Mouse (Mus musculus): ENCODE results near the gene Habp2. TPM values are rescaled to one million over a fixed set of nuclear protein-coding genes. Genes with fewer than 3 reads are reported as not detected.

Gene Habp2
- polyA plus RNA-seq, 1 experiment from 2014 or later = not detected

Other genes starting within 250 kb of the Habp2 start
- gene Nrap, start 102.9 kb downstream of the Habp2 start, polyA plus RNA-seq (2014; fragmentation: Nextera tagmentation; extraction: Ambion mirVana) = 0.16 and 0.18 TPM in 2 replicates
- gene Casp7, start 110.0 kb downstream of the Habp2 start, polyA plus RNA-seq (2014; fragmentation: Nextera tagmentation; extraction: Ambion mirVana) = 18.3 and 18.5 TPM in 2 replicates
- 0.09 TPM in 1 of 2 replicates, not detected in the other for gene Plekhs1, start 174.5 kb downstream of the Habp2 start, polyA plus RNA-seq (2014; fragmentation: Nextera tagmentation; extraction: Ambion mirVana)